Mouse (Mus musculus): ENCODE results near the gene Mettl7a3. TPM values are rescaled to one million over a fixed set of nuclear protein-coding genes. Genes with fewer than 3 reads are reported as not detected.
A peak's percentile ranks its signal among the peaks of the same experiment; 100 is the strongest.
"Not testable (repeated sequence)": the region's sequence is repeated elsewhere in the genome, so short reads cannot be mapped to it uniquely, and the experiment has no call there.

Mettl7a3 gene
- total RNA-seq, 1 experiment, result 0.49 TPM

DNA sequence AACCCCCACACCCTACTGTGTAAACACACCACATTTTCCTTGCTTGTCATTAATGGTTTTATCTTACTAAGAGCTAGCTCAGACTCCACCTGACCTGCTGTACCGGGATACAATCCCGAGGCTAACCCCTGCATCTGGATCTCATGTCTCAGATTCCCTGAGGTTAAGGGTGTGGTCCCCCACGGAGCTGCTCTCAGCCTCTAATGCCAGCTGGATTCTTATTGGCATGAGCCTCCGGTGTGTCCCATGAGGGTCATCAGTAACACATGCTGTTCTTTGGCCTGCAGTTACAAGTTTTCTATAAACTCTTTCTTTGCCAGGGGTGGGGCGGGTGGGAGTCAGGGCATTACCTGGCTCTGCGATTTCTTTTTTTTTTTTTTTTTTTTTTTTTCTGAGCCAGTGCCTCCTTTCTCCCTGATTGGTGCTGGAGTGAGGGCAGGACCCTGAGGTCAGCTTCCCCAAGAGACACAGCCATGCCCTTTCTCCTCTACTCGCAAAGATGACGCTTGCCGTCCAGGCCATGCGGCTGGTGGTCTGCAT is 18.1 kb downstream of the Mettl7a3 start, which contains the start of the genes Methig1 and Mettl7a2:
Gene Methig1 (plus strand): TSS at position 439 of the 540 bp plus-strand sequence.
Gene Mettl7a2 (plus strand): TSS at position 490 of the 540 bp plus-strand sequence.
- H3K4me1 ChIP-seq (ENCODE audit: control insufficient read depth in 2 of 2, insufficient read depth in 2 of 2, low read length in 2 of 2, poor library complexity in 1 of 2), result peaks cover 0 to 4% of the 10 kb centered on the region in 2 experiments; a peak in 1 of 4 replicates
- H3K36me3 ChIP-seq (ENCODE audit: control insufficient read depth, insufficient read depth, low read length, poor library complexity, severe bottlenecking), result no peaks in the 10 kb centered on the region
- in situ Hi-C loops (cut with MboI; ENCODE audit: low sequenced_read_pairs in 2 of 2, unreplicated experiment in 2 of 2), result no loop called here
- H3K27ac ChIP-seq (ENCODE audit: insufficient read depth, low read depth, low read length, poor library complexity, severe bottlenecking), result no peak within 1 kb of the TSS
- H3K4me3 ChIP-seq (ENCODE audit: insufficient read depth in 1 of 2, low read depth in 1 of 2, low read length in 2 of 2, poor library complexity in 1 of 2, severe bottlenecking in 1 of 2), result peak within 1 kb of the TSS in 1 of 2 experiments; percentile 7; a peak in 1 of 4 replicates
- H3K9ac ChIP-seq (ENCODE audit: insufficient read depth, low read depth, low read length, poor library complexity, severe bottlenecking), result no peak within 1 kb of the TSS
- no peak for DNase-seq (ENCODE audit: low read depth, low spot score)
- H3K9me3 ChIP-seq (ENCODE audit: control insufficient read depth, insufficient read depth, low read depth, low read length), result no peaks in the 10 kb centered on the region
- TF ChIP-seq ZNF384 (IDR thresholded peaks at IDR 0.05; ENCODE audit: low read depth, low read length), result 0 out of 2 replicates have a peak, but pooled peaks have one; percentile 27
- no peak for TF ChIP-seq CHD2 (IDR thresholded peaks at IDR 0.05; ENCODE audit: low read depth, low read length)

DNA sequence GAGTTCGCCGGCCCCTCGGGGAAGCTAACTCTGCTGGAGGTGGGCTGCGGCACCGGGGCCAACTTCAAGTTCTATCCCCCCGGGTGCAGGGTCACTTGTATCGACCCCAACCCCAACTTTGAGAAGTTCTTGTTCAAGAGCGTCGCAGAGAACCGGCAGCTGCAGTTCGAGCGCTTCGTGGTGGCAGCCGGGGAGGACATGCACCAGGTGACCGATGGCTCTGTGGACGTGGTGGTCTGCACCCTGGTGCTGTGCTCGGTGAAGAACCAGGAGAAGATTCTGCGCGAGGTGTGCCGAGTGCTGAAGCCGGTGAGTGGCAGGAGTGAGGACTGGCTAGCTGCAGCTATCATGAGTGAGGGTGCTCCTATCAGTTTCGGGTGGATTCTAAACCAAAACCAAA is 18.7 kb downstream of the Mettl7a3 start:
- H3K9me3 ChIP-seq (ENCODE audit: control insufficient read depth, insufficient read depth, low read depth, low read length); H3K4me1 ChIP-seq (ENCODE audit: control insufficient read depth in 2 of 2, insufficient read depth in 2 of 2, low read length in 2 of 2, poor library complexity in 1 of 2); H3K27ac ChIP-seq (ENCODE audit: insufficient read depth, low read depth, low read length, poor library complexity, severe bottlenecking); DNase-seq (ENCODE audit: low read depth, low spot score); H3K4me3 ChIP-seq (ENCODE audit: insufficient read depth in 1 of 2, low read depth in 1 of 2, low read length in 2 of 2, poor library complexity in 1 of 2, severe bottlenecking in 1 of 2); H3K36me3 ChIP-seq (ENCODE audit: control insufficient read depth, insufficient read depth, low read length, poor library complexity, severe bottlenecking); H3K9ac ChIP-seq (ENCODE audit: insufficient read depth, low read depth, low read length, poor library complexity, severe bottlenecking); in situ Hi-C loops (cut with MboI; ENCODE audit: low sequenced_read_pairs in 2 of 2, unreplicated experiment in 2 of 2): not testable (repeated sequence)

- Histone ChIP-seq H3K27ac (ENCODE audit: insufficient read depth, low read depth, low read length, poor library complexity, severe bottlenecking) (no peak overlapping the region), H3K4me3 (ENCODE audit: insufficient read depth in 1 of 2, low read depth in 1 of 2, low read length in 2 of 2, poor library complexity in 1 of 2, severe bottlenecking in 1 of 2) (no peak overlapping the region), H3K9ac (ENCODE audit: insufficient read depth, low read depth, low read length, poor library complexity, severe bottlenecking) (no peak overlapping the region), H3K4me1 (ENCODE audit: control insufficient read depth in 2 of 2, insufficient read depth in 2 of 2, low read length in 2 of 2, poor library complexity in 1 of 2) (no peaks in the 10 kb centered on the region), H3K36me3 (ENCODE audit: control insufficient read depth, insufficient read depth, low read length, poor library complexity, severe bottlenecking) (no peaks in the 10 kb centered on the region), H3K9me3 (ENCODE audit: control insufficient read depth, insufficient read depth, low read depth, low read length) (no peaks in the 10 kb centered on the region)
- in situ Hi-C loops (cut with MboI; ENCODE audit: low sequenced_read_pairs in 2 of 2, unreplicated experiment in 2 of 2), result loop anchor here (5.0 kb wide), 1 partner anchor 44 kb away; no protein-coding TSS in a partner anchor
- no peak for DNase-seq (ENCODE audit: low read depth, low spot score)
- TF ChIP-seq ZNF384 (IDR thresholded peaks at IDR 0.05; ENCODE audit: low read depth, low read length) (no peak), HCFC1 (IDR thresholded peaks at IDR 0.05; ENCODE audit: borderline replicate concordance, insufficient read depth, low read length) (no peak), CHD2 (IDR thresholded peaks at IDR 0.05; ENCODE audit: low read depth, low read length) (no peak), MAFK (IDR thresholded peaks at IDR 0.05; ENCODE audit: insufficient read depth, low read depth, low read length) (no peak), ZC3H11A (IDR thresholded peaks at IDR 0.05; ENCODE audit: borderline replicate concordance, low read depth, low read length) (no peak)
Observed at GRCm38 (mm10) chr15:100355876-100356275, 21.1 kb downstream of the Mettl7a3 start.

- H3K27ac ChIP-seq (ENCODE audit: insufficient read depth, low read depth, low read length, poor library complexity, severe bottlenecking), result no peak within 1 kb of the TSS
- no peak for DNase-seq (ENCODE audit: low read depth, low spot score)
- no peaks in the 10 kb centered on the region for H3K36me3 ChIP-seq (ENCODE audit: control insufficient read depth, insufficient read depth, low read length, poor library complexity, severe bottlenecking)
- TF ChIP-seq MAFK (IDR thresholded peaks at IDR 0.05; ENCODE audit: insufficient read depth, low read depth, low read length) (no peak), HCFC1 (IDR thresholded peaks at IDR 0.05; ENCODE audit: borderline replicate concordance, insufficient read depth, low read length) (no peak), ZC3H11A (IDR thresholded peaks at IDR 0.05; ENCODE audit: borderline replicate concordance, low read depth, low read length) (no peak), CHD2 (IDR thresholded peaks at IDR 0.05; ENCODE audit: low read depth, low read length) (no peak), ZNF384 (IDR thresholded peaks at IDR 0.05; ENCODE audit: low read depth, low read length) (no peak)
- no peak within 1 kb of the TSS for H3K4me3 ChIP-seq (ENCODE audit: insufficient read depth in 1 of 2, low read depth in 1 of 2, low read length in 2 of 2, poor library complexity in 1 of 2, severe bottlenecking in 1 of 2)
- in situ Hi-C loops (cut with MboI; ENCODE audit: low sequenced_read_pairs in 2 of 2, unreplicated experiment in 2 of 2), result no loop called here
- H3K4me1 ChIP-seq (ENCODE audit: control insufficient read depth in 2 of 2, insufficient read depth in 2 of 2, low read length in 2 of 2, poor library complexity in 1 of 2), result no peaks in the 10 kb centered on the region
- no peak within 1 kb of the TSS for H3K9ac ChIP-seq (ENCODE audit: insufficient read depth, low read depth, low read length, poor library complexity, severe bottlenecking)
- H3K9me3 ChIP-seq (ENCODE audit: control insufficient read depth, insufficient read depth, low read depth, low read length), result no peaks in the 10 kb centered on the region
Observed at GRCm38 (mm10) chr15:100364242-100364641, 29.5 kb downstream of the Mettl7a3 start, which contains the start of gene Higd1c. Gene Higd1c, plus strand, starts transcription at chr15:100364542.

GRCm38 (mm10) chr15:100365967-100366366 is 31.2 kb downstream of the Mettl7a3 start:
- H3K4me3 ChIP-seq (ENCODE audit: insufficient read depth in 1 of 2, low read depth in 1 of 2, low read length in 2 of 2, poor library complexity in 1 of 2, severe bottlenecking in 1 of 2); in situ Hi-C loops (cut with MboI; ENCODE audit: low sequenced_read_pairs in 2 of 2, unreplicated experiment in 2 of 2); DNase-seq (ENCODE audit: low read depth, low spot score); H3K4me1 ChIP-seq (ENCODE audit: control insufficient read depth in 2 of 2, insufficient read depth in 2 of 2, low read length in 2 of 2, poor library complexity in 1 of 2); H3K9ac ChIP-seq (ENCODE audit: insufficient read depth, low read depth, low read length, poor library complexity, severe bottlenecking); H3K36me3 ChIP-seq (ENCODE audit: control insufficient read depth, insufficient read depth, low read length, poor library complexity, severe bottlenecking); H3K27ac ChIP-seq (ENCODE audit: insufficient read depth, low read depth, low read length, poor library complexity, severe bottlenecking); H3K9me3 ChIP-seq (ENCODE audit: control insufficient read depth, insufficient read depth, low read depth, low read length): not testable (repeated sequence)

All from ES-E14 (cell line).